Mouse (Mus musculus): ENCODE measurements around the gene Klhl11. TPM values are rescaled to one million over a fixed set of nuclear protein-coding genes. Genes with fewer than 3 reads are reported as not detected.
A peak's percentile ranks its signal among the peaks of the same experiment; 100 is the strongest.

The Klhl11 gene
- total RNA-seq, 2 experiments from 2014 or later = 106 to 113 TPM

- DNase-seq (ENCODE audit: extremely low spot score in 1 of 2, low spot score in 1 of 2) = no peak
Measured at GRCm38 (mm10) chr11:100414914-100415822, 57.4 kb downstream of the Klhl11 start, which contains the start of gene Fkbp10. Fkbp10 (plus strand) TSS chr11:100415697.

DNA sequence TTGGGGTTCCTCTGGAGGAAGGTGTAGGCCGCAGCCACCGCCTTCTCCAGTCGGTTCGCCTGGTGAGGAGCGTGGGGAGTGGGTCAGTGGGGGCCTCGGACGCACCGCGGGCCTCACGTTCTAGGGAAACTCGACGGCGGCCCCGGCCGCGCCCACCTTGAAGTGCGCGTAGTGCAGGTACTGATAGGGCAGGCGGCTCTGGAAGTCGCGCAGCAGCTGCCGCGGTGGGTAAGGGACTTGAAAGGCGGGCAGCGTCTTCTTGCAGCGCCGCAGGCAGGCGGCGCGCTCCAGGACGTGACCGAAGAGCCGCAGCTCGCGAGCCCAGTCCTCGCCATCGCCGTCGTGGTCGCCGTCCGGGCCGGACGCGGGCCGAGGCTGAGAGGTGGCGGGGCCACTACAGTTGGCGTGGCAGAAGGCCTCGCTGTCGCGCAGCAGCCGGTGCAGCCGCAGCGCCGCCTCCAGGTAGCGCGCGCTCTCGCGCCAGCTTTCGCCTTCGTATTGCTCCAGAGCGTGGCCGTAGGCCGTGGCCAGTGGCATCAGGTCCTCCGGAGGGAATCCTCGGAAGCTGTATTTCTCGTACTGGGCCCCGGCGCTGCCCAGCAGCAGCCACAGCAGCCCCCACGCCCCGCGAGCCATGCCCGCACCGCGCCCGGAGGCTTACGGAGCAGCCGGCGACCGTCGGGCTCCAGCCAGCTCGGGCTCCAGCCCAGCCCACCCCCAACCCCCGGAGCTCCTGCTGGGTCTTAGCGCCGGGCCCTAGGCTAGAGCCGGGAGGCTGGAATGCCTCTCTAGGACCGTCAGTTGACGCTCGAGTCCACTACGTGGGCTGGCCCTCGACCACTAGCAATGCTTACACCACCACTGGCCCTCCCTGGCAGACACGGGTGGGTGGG is 58.3 kb downstream of the Klhl11 start, which contains the start of gene P3h4:
P3h4 (minus strand) TSS at position 816 of the 893 bp plus-strand sequence.
- DNase-seq (ENCODE audit: extremely low spot score in 1 of 2, low spot score in 1 of 2) = peak; percentile 55 to 61

GRCm38 (mm10) chr11:100413541-100413940 is 59.0 kb downstream of the Klhl11 start:
- DNase-seq (ENCODE audit: extremely low spot score in 1 of 2, low spot score in 1 of 2) = no peak

Small RNAs within 50 kb of the gene (microRNA-seq; reads per million reads assigned to microRNA genes)
- gene Gm27374 = 0 reads per million in 2 experiments
- 0.20 to 0.37 reads per million in 2 experiments for gene Mir7116

Other genes starting within 250 kb of the Klhl11 start
- gene Krt16, start 223.8 kb downstream of the Klhl11 start, total RNA-seq (2021) = not detected
- gene Krt17, start 211.7 kb downstream of the Klhl11 start, total RNA-seq (2021) = not detected
- not detected for gene Krt42, start 202.9 kb downstream of the Klhl11 start, total RNA-seq (2021)
- gene Eif1, start 152.9 kb downstream of the Klhl11 start, total RNA-seq (2021) = 100 to 1,000 TPM; 723 to 806 TPM
- gene Gast, start 138.3 kb downstream of the Klhl11 start, total RNA-seq (2021) = not detected
- 100 to 1,000 TPM; 125 to 143 TPM for gene Hap1, start 116.6 kb downstream of the Klhl11 start, total RNA-seq (2021)
- 10 to 100 TPM; 33.2 to 36.2 TPM for gene Jup, start 75.0 kb downstream of the Klhl11 start, total RNA-seq (2021)
- 1 to 10 TPM; 9.2 to 9.8 TPM for gene P3h4, start 57.9 kb downstream of the Klhl11 start, total RNA-seq (2021)
- gene Fkbp10, start 57.0 kb downstream of the Klhl11 start, total RNA-seq (2021) = 1 to 10 TPM; 6.8 to 7.4 TPM
- 10 to 100 TPM; 50.2 to 52.4 TPM for gene Nt5c3b, start 30.9 kb downstream of the Klhl11 start, total RNA-seq (2021)
- 1 to 10 TPM; 1.1 to 1.6 TPM for gene Klhl10, start 30.8 kb downstream of the Klhl11 start, total RNA-seq (2021)
- 100 to 1,000 TPM; 107 to 112 TPM for gene Acly, start 55.3 kb upstream of the Klhl11 start, total RNA-seq (2021)
- gene Ttc25, start 72.9 kb upstream of the Klhl11 start, total RNA-seq (2021) = 1 to 10 TPM in 1 of 2 experiments, under 1 TPM in 1; 0.54 to 1.2 TPM
- 100 to 1,000 TPM; 365 to 435 TPM for gene Cnp, start 102.2 kb upstream of the Klhl11 start, total RNA-seq (2021)
- gene Nkiras2, start 146.5 kb upstream of the Klhl11 start, total RNA-seq (2021) = 10 to 100 TPM; 15.1 to 16.5 TPM
- 100 to 1,000 TPM; 234 to 286 TPM for gene Dnajc7, start 147.4 kb upstream of the Klhl11 start, total RNA-seq (2021)
- under 1 TPM in 1 of 2 experiments, not detected in 1; 0.31 TPM for gene Zfp385c, start 219.7 kb upstream of the Klhl11 start, total RNA-seq (2021)
- 1 to 10 TPM; 1.4 to 2.1 TPM for gene Dhx58, start 231.5 kb upstream of the Klhl11 start, total RNA-seq (2021)
- gene Kat2a, start 239.7 kb upstream of the Klhl11 start, total RNA-seq (2021) = 10 to 100 TPM; 55.6 to 55.9 TPM
- gene Hspb9, start 241.1 kb upstream of the Klhl11 start, total RNA-seq (2021) = not detected